Mouse (Mus musculus): ENCODE measurements around the gene Zfp598. TPM values are rescaled to one million over a fixed set of nuclear protein-coding genes. Genes with fewer than 3 reads are reported as not detected.

The Zfp598 gene
- 26.2 and 28.6 TPM in 2 replicates for polyA plus RNA-seq (2016; fragmentation: Nextera tagmentation; extraction: Ambion mirVana)

GRCm38 (mm10) chr17:24669545-24670245 lies at the start of gene Zfp598:
Gene Zfp598, plus strand, starts transcription at chr17:24669687.
- H3K27me3 ChIP-seq (ENCODE audit: insufficient read depth, poor library complexity, severe bottlenecking): no peaks in the 10 kb centered on the region
- H3K9me3 ChIP-seq: no peaks in the 10 kb centered on the region
- WGBS: under 1% methylated on average over 80 of the region's 80 CpGs
- peak within 1 kb of the TSS; percentile 95 for H3K27ac ChIP-seq
- peak; percentile 94 for DNase-seq (ENCODE audit: low spot score)
- H3K4me1 ChIP-seq (replicated peaks): peaks cover 47% of the 10 kb centered on the region
- H3K4me3 ChIP-seq: peak within 1 kb of the TSS; percentile 100
- 0 out of 2 replicates have a peak, but pooled peaks cover 3% of the 10 kb centered on the region for H3K36me3 ChIP-seq

- H3K36me3 ChIP-seq: peaks cover 100% of the 10 kb centered on the region
- H3K9me3 ChIP-seq: no peaks in the 10 kb centered on the region
- H3K27me3 ChIP-seq (ENCODE audit: insufficient read depth, poor library complexity, severe bottlenecking): no peaks in the 10 kb centered on the region
- 94% methylated on average over 8 of the region's 8 CpGs for WGBS
- no peaks in the 10 kb centered on the region for H3K4me1 ChIP-seq (replicated peaks)
- H3K27ac ChIP-seq: no peak overlapping the region
- no peak for DNase-seq (ENCODE audit: low spot score)
- no peak overlapping the region for H3K4me3 ChIP-seq
Measured at GRCm38 (mm10) chr17:24625472-24625871, 44.0 kb upstream of the Zfp598 start.

GRCm38 (mm10) chr17:24628646-24629045 lies 40.8 kb upstream of the Zfp598 start:
- peak; percentile 72 for DNase-seq (ENCODE audit: low spot score)
- peaks cover 74% of the 10 kb centered on the region for H3K36me3 ChIP-seq
- no peak overlapping the region for H3K4me3 ChIP-seq
- no peaks in the 10 kb centered on the region for H3K9me3 ChIP-seq
- peaks cover 17% of the 10 kb centered on the region for H3K4me1 ChIP-seq (replicated peaks)
- whole genome bisulfite sequencing: 55% methylated on average over 5 of the region's 5 CpGs
- H3K27me3 ChIP-seq (ENCODE audit: insufficient read depth, poor library complexity, severe bottlenecking): no peaks in the 10 kb centered on the region
- H3K27ac ChIP-seq: no peak overlapping the region

GRCm38 (mm10) chr17:24630072-24630471 lies 39.4 kb upstream of the Zfp598 start:
- H3K27ac ChIP-seq: no peak overlapping the region
- H3K9me3 ChIP-seq: no peaks in the 10 kb centered on the region
- no peak for DNase-seq (ENCODE audit: low spot score)
- H3K36me3 ChIP-seq: peaks cover 65% of the 10 kb centered on the region
- WGBS: 92% methylated on average over 14 of the region's 14 CpGs
- H3K27me3 ChIP-seq (ENCODE audit: insufficient read depth, poor library complexity, severe bottlenecking): no peaks in the 10 kb centered on the region
- H3K4me1 ChIP-seq (replicated peaks): peaks cover 19% of the 10 kb centered on the region
- H3K4me3 ChIP-seq: no peak overlapping the region

- H3K36me3 ChIP-seq: peaks cover 50% of the 10 kb centered on the region
- peaks cover 27% of the 10 kb centered on the region for H3K4me1 ChIP-seq (replicated peaks)
- H3K27me3 ChIP-seq (ENCODE audit: insufficient read depth, poor library complexity, severe bottlenecking): no peaks in the 10 kb centered on the region
- peak within 1 kb of the TSS; percentile 91 for H3K27ac ChIP-seq
- peak within 1 kb of the TSS; percentile 69 for H3K4me3 ChIP-seq
- peak; percentile 91 for DNase-seq (ENCODE audit: low spot score)
- WGBS: 2% methylated on average over 51 of the region's 51 CpGs
- no peaks in the 10 kb centered on the region for H3K9me3 ChIP-seq
Measured at GRCm38 (mm10) chr17:24632167-24632812, 37.2 kb upstream of the Zfp598 start, which contains the start of the genes Tsc2 and Nthl1. Gene Tsc2, minus strand, starts transcription at chr17:24632630. Gene Nthl1, plus strand, starts transcription at chr17:24632680.

- peak overlapping the region; percentile 91 for H3K27ac ChIP-seq
Measured at GRCm38 (mm10) chr17:24632813-24633449, 36.6 kb upstream of the Zfp598 start.

GRCm38 (mm10) chr17:24633831-24634230 lies 35.7 kb upstream of the Zfp598 start:
- Histone ChIP-seq H3K27ac (no peak overlapping the region), H3K4me1 (replicated peaks) (peaks cover 38% of the 10 kb centered on the region), H3K4me3 (no peak overlapping the region), H3K36me3 (peaks cover 43% of the 10 kb centered on the region), H3K27me3 (ENCODE audit: insufficient read depth, poor library complexity, severe bottlenecking) (no peaks in the 10 kb centered on the region), H3K9me3 (no peaks in the 10 kb centered on the region)
- 95% methylated on average over 11 of the region's 11 CpGs for WGBS
- DNase-seq (ENCODE audit: low spot score): no peak

More at GRCm38 (mm10) chr17:24632813-24633449, 36.6 kb upstream of the Zfp598 start:
- H3K9me3 ChIP-seq: no peaks in the 10 kb centered on the region
- no peak for DNase-seq (ENCODE audit: low spot score)
- H3K27me3 ChIP-seq (ENCODE audit: insufficient read depth, poor library complexity, severe bottlenecking): no peaks in the 10 kb centered on the region
- H3K4me1 ChIP-seq (replicated peaks): peaks cover 30% of the 10 kb centered on the region
- peaks cover 43% of the 10 kb centered on the region for H3K36me3 ChIP-seq
- WGBS: 14% methylated on average over 22 of the region's 22 CpGs
- peak overlapping the region; percentile 69 for H3K4me3 ChIP-seq

GRCm38 (mm10) chr17:24635024-24635423 lies 34.5 kb upstream of the Zfp598 start:
- Histone ChIP-seq H3K9me3 (no peaks in the 10 kb centered on the region), H3K4me1 (replicated peaks) (peaks cover 46% of the 10 kb centered on the region), H3K27ac (no peak overlapping the region), H3K27me3 (ENCODE audit: insufficient read depth, poor library complexity, severe bottlenecking) (no peaks in the 10 kb centered on the region), H3K36me3 (peaks cover 39% of the 10 kb centered on the region), H3K4me3 (no peak overlapping the region)
- WGBS: 91% methylated on average over 4 of the region's 4 CpGs
- no peak for DNase-seq (ENCODE audit: low spot score)

- Histone ChIP-seq H3K9me3 (no peaks in the 10 kb centered on the region), H3K27me3 (ENCODE audit: insufficient read depth, poor library complexity, severe bottlenecking) (no peaks in the 10 kb centered on the region), H3K4me1 (replicated peaks) (peaks cover 46% of the 10 kb centered on the region), H3K27ac (no peak overlapping the region), H3K36me3 (peaks cover 37% of the 10 kb centered on the region), H3K4me3 (no peak overlapping the region)
- no peak for DNase-seq (ENCODE audit: low spot score)
- WGBS: 94% methylated on average over 5 of the region's 5 CpGs
Measured at GRCm38 (mm10) chr17:24635694-24636093, 33.8 kb upstream of the Zfp598 start.

- peaks cover 37% of the 10 kb centered on the region for H3K36me3 ChIP-seq
- WGBS: 53% methylated on average over 5 of the region's 5 CpGs
Measured at GRCm38 (mm10) chr17:24636781-24637481, 32.6 kb upstream of the Zfp598 start.

GRCm38 (mm10) chr17:24638214-24638613 lies 31.3 kb upstream of the Zfp598 start:
- 88% methylated on average over 4 of the region's 4 CpGs for WGBS
- Histone ChIP-seq H3K36me3 (peaks cover 37% of the 10 kb centered on the region), H3K27ac (peak overlapping the region; percentile 72), H3K9me3 (no peaks in the 10 kb centered on the region), H3K4me1 (replicated peaks) (peaks cover 43% of the 10 kb centered on the region), H3K27me3 (ENCODE audit: insufficient read depth, poor library complexity, severe bottlenecking) (no peaks in the 10 kb centered on the region), H3K4me3 (no peak overlapping the region)
- DNase-seq (ENCODE audit: low spot score): no peak

More at GRCm38 (mm10) chr17:24636781-24637481, 32.6 kb upstream of the Zfp598 start:
- Histone ChIP-seq H3K9me3 (no peaks in the 10 kb centered on the region), H3K4me3 (no peak overlapping the region), H3K27ac (no peak overlapping the region), H3K27me3 (ENCODE audit: insufficient read depth, poor library complexity, severe bottlenecking) (no peaks in the 10 kb centered on the region), H3K4me1 (replicated peaks) (peaks cover 40% of the 10 kb centered on the region)
- DNase-seq (ENCODE audit: low spot score): no peak

GRCm38 (mm10) chr17:24638840-24639239 lies 30.6 kb upstream of the Zfp598 start:
- no peak for DNase-seq (ENCODE audit: low spot score)
- Histone ChIP-seq H3K4me3 (no peak overlapping the region), H3K27me3 (ENCODE audit: insufficient read depth, poor library complexity, severe bottlenecking) (no peaks in the 10 kb centered on the region), H3K36me3 (peaks cover 37% of the 10 kb centered on the region), H3K9me3 (no peaks in the 10 kb centered on the region), H3K4me1 (replicated peaks) (peaks cover 44% of the 10 kb centered on the region), H3K27ac (peak overlapping the region; percentile 72)
- 67% methylated on average over 9 of the region's 9 CpGs for WGBS

All from hindbrain, embryonic 10.5 days (tissue).